Mouse (Mus musculus): Measurements from ENCODE around the gene Maml3.

Gene Maml3

GRCm38 (mm10) chr3:51785796-51786195, 319.1 kb downstream of the Maml3 start:
- no peak for DNase-seq (ENCODE audit: low spot score in 2 of 2)

GRCm38 (mm10) chr3:51782191-51782590, 322.7 kb downstream of the Maml3 start:
- no peak for DNase-seq (ENCODE audit: low spot score in 2 of 2)

GRCm38 (mm10) chr3:51778738-51779592, 325.9 kb downstream of the Maml3 start:
- no peak for DNase-seq (ENCODE audit: low spot score in 2 of 2)

- DNase-seq (ENCODE audit: low spot score in 2 of 2): no peak
Observed at GRCm38 (mm10) chr3:51778179-51778578, 326.7 kb downstream of the Maml3 start.

- no peak for DNase-seq (ENCODE audit: low spot score in 2 of 2)
Observed at GRCm38 (mm10) chr3:51776018-51776611, 328.8 kb downstream of the Maml3 start.

GRCm38 (mm10) chr3:51773587-51773986, 331.3 kb downstream of the Maml3 start:
- no peak for DNase-seq (ENCODE audit: low spot score in 2 of 2)

GRCm38 (mm10) chr3:51771839-51772630, 332.8 kb downstream of the Maml3 start:
- DNase-seq (ENCODE audit: low spot score in 2 of 2): no peak

GRCm38 (mm10) chr3:51769196-51769595, 335.7 kb downstream of the Maml3 start:
- DNase-seq (ENCODE audit: low spot score in 2 of 2): no peak

- no peak for DNase-seq (ENCODE audit: low spot score in 2 of 2)
Observed at GRCm38 (mm10) chr3:51765220-51765923, 339.5 kb downstream of the Maml3 start.

- no peak for DNase-seq (ENCODE audit: low spot score in 2 of 2)
Observed at GRCm38 (mm10) chr3:51764175-51764574, 340.7 kb downstream of the Maml3 start.

GRCm38 (mm10) chr3:51762900-51763299, 342.0 kb downstream of the Maml3 start:
- DNase-seq (ENCODE audit: low spot score in 2 of 2): no peak

GRCm38 (mm10) chr3:51759534-51759933, 345.3 kb downstream of the Maml3 start:
- no peak for DNase-seq (ENCODE audit: low spot score in 2 of 2)

- no peak for DNase-seq (ENCODE audit: low spot score in 2 of 2)
Observed at GRCm38 (mm10) chr3:51757032-51757431, 347.8 kb downstream of the Maml3 start.

GRCm38 (mm10) chr3:51756283-51756682, 348.6 kb downstream of the Maml3 start:
- no peak for DNase-seq (ENCODE audit: low spot score in 2 of 2)

GRCm38 (mm10) chr3:51753262-51753661, 351.6 kb downstream of the Maml3 start:
- DNase-seq (ENCODE audit: low spot score in 2 of 2): no peak

GRCm38 (mm10) chr3:51751440-51751839, 353.4 kb downstream of the Maml3 start:
- DNase-seq (ENCODE audit: low spot score in 2 of 2): no peak

GRCm38 (mm10) chr3:51749812-51750481, 354.9 kb downstream of the Maml3 start:
- no peak for DNase-seq (ENCODE audit: low spot score in 2 of 2)

- DNase-seq (ENCODE audit: low spot score in 2 of 2): no peak
Observed at GRCm38 (mm10) chr3:51749421-51749811, 355.5 kb downstream of the Maml3 start.

GRCm38 (mm10) chr3:51748436-51749376, 356.2 kb downstream of the Maml3 start:
- DNase-seq (ENCODE audit: low spot score in 2 of 2): no peak

GRCm38 (mm10) chr3:51746816-51747215, 358.1 kb downstream of the Maml3 start:
- DNase-seq (ENCODE audit: low spot score in 2 of 2): no peak

Measured in frontal cortex, postnatal 25 days (tissue).